Mouse (Mus musculus) A20 (cell line): ENCODE measurements around the gene Acat1.
A peak's percentile ranks its signal among the peaks of the same experiment; 100 is the strongest.

Experiments
- DNase-seq: peaks from one replicate; pipeline ENCODE4 v3.0.0-alpha.2; 2011; ENCODE audit warnings: low read depth, low spot score

Gene Acat1

GRCm38 (mm10) chr9:53609968-53610781, at the start of gene Acat1:
TSS of gene Acat1 (minus strand) at chr9:53610382.
- peak; percentile 95 for DNase-seq

DNA sequence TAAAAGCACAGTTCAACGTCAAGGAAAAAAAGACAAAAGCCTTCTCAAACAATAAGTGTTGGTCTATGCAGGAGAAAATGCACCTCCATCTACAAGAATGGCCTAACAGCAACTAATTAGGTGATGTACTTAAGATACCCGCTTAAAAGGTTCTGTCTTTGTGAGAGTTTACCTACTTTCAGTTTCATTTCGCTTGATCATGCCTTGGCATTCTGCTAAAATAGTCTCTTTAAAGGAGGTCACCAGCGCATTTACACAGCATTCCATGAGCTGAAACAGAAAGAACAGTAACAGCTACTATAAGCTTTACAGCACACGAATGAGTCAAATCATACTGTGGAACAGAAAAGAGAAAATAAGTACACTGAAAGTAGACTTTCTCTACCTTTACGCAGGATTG, 24.6 kb upstream of the Acat1 start:
- no peak for DNase-seq

- DNase-seq: no peak
These were observed 5.1 kb upstream of the Acat1 start for GRCm38 (mm10) chr9:53615246-53615645.

DNA sequence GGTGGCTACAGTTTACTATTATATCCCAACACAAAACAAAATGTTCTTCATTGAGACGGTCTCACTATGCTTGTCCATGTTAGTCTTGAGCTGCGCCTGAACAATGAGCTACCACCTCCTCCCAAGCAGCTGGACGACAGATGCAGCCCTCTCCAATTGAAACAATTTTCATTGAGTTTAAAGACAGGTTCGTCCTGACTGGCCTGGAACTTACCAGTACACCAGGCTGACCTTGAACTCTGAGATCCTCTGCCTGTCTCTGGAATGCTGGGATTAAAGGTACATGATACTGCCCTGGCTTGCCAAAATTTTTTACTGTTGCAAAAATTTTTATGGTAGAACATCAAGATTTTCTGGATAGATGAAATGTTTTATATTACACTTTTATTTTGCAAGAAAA, 4.1 kb upstream of the Acat1 start:
- no peak for DNase-seq

DNA sequence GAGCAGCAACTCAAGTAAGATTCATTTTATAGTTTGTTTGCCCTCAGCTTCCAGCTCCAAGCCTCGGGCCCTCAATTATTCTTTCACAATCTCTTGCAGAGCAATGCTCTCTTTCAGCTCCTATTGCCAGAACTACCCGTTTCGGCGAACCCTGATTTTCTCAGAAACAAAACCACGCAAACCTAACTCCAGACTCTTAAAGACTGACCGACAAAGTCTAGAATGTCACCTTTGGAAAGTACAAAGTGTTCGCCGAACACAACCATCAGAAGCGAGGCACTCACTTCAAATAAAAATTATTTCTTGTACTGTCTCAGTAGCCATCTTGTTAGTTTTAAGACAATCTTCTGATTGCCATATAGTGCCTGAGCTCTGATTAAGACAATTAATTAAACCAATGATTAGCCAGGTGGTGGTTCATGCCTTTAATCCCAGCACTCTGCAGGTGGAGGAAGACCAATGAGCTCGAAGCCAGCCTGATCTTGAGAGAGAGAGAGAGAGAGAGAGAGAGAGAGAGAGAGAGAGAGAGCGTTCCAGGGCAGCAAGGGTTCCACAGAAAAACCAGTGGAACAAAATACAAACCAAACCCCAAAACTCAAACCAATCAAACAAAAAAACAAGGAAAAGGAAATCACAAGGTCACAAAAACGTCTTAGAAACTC, 745 bp downstream of the Acat1 start:
- DNase-seq: no peak

DNA sequence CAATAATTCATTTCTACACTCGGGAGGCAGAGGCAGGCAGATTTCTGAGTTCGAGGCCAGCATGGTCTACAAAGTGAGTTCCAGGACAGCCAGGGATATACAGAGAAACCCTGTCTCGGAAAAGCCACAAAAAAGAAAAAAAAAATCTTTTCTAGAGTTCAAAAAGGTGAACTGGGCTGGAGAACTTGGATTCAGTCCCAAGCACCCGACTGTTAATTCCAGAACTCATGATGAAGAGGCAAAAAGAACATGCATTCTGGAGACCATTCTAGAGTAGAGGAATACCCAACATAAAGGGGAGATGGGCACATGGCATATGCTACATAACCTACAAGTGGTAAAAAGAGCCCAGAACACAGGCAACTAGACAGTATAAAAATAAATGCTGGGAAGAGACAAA, 2.4 kb downstream of the Acat1 start:
- no peak for DNase-seq

GRCm38 (mm10) chr9:53607192-53607591, 3.0 kb downstream of the Acat1 start:
- no peak for DNase-seq

DNA sequence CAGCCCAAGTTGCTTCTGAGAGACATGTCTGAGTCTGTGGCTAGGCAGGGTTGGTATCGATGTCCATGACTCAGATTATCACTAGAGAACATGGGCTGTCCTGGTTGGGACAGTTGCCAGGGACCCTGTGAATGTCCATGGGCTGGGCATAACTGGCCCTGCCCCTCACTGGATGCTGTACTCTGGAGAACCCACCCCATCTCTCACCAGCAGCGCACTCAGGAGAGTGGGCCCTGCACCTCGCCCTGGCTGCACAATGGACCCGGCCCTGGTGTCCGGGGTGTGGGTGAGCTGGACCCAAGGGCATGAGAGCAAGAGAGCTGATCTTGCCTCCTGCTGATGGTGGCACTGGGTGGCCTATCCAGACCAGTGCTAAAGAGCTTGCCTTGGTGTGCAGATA, 5.2 kb downstream of the Acat1 start:
- no peak for DNase-seq

DNA sequence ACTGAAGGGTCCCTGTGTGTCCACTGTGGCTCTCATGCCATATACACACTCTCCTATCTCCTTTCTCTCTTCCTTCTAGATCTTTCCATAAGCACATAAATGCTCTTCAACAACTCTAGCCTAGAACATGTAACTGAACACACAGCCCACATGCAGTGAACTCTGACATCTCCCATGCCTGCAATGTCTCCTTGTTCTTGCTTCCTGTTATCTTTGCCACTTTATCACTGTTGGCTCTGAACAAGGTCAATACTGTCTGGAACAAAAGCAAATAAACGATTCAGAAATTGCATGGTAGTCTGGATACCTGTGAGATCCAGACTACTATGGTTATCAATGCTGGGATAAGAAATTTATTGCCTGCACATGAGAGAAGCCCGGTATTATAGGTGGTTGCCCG, 6.3 kb downstream of the Acat1 start:
- no peak for DNase-seq

DNA sequence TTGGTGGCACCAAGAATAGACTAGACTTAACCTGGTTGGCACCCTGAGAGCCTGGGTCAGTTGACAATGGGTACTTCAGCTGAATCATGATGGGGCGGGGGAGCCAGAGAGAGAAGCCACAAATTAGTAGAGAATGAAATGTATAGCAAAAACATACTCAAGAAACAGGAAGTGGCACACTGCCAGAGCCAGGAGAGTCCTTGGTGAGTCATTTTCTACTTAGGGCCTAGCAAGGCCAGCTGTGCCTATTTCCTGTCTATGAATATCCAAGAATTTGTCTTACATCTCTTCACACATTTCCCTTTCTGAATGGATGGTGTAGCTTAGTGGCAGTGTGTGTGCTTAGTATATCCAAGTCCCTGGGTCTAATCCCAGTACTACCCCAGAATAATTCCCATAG, 6.8 kb downstream of the Acat1 start:
- DNase-seq: peak; percentile 76

- no peak for DNase-seq
These were observed 8.6 kb downstream of the Acat1 start for GRCm38 (mm10) chr9:53601541-53601940.

- no peak for DNase-seq
These were observed 11.6 kb downstream of the Acat1 start for GRCm38 (mm10) chr9:53598631-53599030.

DNA sequence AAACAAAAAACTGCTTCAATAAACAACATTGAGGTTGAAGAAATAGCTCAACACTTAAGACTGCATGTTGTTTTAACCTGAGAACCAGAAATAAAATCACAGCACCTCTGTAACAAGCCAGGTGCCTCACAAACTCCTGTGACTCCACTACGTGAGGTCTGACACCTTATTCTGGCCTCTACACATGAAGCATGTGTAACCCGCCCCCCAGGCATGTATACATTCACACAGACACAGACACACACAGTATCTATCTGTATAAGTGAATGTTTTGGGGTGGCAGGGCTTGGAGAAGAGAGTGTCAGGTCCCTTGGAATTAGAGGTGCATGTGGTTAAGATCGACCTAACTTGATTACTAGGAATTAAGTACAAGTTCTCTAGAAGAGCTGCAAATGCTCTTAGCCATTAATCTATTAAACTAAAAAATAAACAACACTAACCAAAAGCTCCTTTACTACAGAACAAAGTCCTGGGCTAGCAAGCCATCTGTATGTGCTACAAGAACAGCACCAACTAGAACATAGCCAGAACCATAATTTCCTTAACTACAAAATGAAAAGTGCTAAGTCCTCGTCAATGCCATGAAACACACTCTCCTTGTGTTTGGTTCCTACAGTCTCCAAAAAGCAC, 13.1 kb downstream of the Acat1 start:
- no peak for DNase-seq

GRCm38 (mm10) chr9:53594764-53595163, 15.4 kb downstream of the Acat1 start:
- peak; percentile 80 for DNase-seq

DNA sequence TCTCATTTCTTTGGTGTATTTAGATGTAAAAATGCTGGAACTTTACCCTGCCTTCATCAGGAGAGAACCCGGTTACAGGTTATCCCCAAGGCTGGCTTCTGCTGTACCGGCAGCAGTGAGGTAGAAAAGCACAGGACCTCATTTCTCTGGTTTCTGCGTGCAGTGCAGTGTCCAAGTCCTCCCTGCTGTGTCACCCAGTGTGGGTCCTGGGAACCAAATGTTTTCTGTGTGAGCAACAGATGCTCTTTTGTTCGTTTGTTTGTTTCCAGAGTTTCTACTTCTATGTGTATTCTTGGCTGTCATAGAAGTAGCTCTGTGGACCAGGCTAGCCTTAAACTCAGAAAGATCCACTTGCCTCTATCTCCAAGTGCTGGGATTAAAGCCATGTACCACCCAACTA, 28.3 kb downstream of the Acat1 start:
- DNase-seq: no peak

DNA sequence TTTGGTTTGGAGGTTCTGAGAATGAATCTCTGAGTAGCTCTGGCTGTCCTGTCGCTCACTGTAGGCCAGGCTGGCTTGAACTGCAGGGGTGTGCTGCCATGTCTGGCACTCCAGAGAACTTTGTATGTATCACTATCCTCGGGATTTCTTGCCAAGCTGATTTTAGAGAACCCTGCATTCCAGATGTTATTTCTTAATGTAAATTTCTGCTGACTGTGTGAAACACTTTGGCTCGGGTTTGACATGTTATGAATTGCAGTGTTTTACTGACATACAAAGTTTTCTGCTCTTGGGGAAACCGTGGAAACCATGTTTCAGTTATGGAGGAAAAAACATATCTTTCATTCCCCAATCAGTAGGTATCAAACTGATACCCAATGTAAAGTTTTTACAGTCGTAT, 34.5 kb downstream of the Acat1 start:
- no peak for DNase-seq

DNA sequence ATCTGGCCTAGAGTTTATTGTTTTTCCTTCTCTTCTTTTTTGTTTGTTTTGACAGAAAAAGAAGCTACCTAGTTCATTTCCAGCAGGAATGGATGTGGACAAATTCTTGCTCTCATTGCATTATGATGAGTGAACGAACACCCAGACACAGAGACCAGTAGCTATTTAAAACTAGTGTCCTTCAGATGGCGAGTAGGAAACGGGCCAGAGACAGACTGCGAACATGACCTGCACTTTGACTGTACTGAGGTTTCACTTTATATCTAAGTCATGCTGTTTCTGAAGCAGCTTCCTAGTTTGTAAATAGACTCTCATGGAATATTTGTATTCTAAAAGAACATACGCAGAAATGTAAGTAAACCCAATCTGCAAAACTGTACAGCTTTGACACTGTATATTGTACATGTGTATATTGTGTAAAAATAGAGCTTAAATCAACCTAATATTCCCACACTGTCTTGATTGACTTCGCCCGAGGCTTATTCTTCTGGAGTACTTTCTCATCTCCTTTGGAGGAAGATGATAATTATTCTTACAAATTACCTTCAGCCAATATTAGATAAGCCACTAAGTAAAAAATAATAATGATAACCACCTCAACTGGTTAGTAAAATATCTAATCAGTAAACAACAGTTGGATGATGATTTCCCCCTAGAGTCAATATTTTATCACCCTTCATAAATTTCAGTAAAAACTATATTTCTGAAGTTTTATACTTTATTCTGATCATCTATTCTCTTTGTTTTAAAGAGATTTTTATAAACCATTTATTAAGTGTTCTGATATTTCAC, 37.5 kb downstream of the Acat1 start:
- no peak for DNase-seq

DNA sequence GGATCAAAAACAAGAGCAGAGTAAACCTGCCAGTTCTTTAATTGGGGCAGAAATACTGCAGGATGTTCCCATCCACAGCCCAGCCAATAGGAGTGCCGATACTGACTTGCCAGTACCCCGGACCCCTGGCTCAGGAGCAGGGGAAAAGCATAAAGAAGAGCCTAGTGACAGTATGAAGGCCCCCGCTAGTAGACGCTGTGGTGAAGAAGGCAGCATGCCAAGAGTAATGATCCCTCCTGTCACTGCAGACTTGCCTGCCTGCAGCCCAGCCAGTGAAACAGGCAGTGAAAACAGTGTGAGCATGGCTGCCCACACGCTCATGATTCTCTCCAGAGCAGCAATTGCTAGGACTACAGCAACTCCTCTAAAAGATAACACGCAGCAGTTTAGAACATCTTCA, 39.5 kb downstream of the Acat1 start:
- no peak for DNase-seq

GRCm38 (mm10) chr9:53537336-53537965, 72.7 kb downstream of the Acat1 start:
- DNase-seq: no peak

DNA sequence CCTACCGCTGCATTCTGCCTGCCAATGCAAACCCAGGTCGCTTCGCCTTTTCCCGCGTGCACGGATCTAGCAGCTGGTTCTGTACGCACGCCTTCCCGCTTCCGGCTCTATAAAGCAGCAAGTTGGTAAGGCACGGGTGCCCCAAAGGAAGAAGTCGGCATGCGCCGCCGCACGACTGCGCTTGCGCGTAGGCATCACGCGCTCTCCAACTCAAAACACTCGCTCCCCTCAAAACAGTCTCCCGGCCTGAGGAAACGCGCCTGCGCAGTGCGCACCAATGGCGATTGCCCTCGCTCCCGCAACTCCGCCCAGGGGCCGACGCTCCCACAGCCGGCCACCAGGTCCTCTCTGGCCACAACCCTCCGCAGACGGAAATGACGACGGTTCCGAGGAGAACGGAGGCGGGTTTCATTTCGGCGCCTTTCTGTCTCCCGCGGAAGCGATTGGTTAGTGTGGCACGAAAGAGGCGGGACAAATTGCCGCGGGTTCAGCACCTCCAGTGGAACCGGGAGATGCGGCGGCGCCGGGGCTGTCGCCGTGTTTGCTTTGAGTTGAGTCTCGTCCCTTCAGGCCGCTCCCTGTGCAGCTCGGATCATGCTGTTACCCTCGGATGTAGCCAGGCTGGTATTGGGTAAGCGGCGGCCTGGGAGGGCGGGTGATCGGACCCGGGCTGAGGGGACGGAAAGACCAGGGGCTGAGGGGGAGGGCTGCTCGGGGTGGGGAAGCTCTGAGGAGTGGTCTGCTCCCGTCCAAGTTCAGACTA, 73.4 kb downstream of the Acat1 start, which contains the start of the genes Atm and Npat:
TSS of gene Atm (minus strand) at position 183 of the 763 bp plus-strand sequence.
TSS of gene Npat (plus strand) at position 490 of the 763 bp plus-strand sequence.
- peak; percentile 100 for DNase-seq
